Mouse (Mus musculus) limb, embryonic 10.5 days (tissue): ENCODE results near the gene Golga1. TPM values are rescaled to one million over a fixed set of nuclear protein-coding genes. Genes with fewer than 3 reads are reported as not detected.
A peak's percentile ranks its signal among the peaks of the same experiment; 100 is the strongest.

ENCODE experiments used
- DNase-seq: peaks from one replicate; pipeline ENCODE4 v3.0.0-alpha.2; 2017; ENCODE audit warnings: low spot score
- H3K27ac ChIP-seq: fragments of 300-500 bp; sonication (generic); 2 replicates; pipeline ENCODE4 v1.5.1; 2016; ENCODE audit warnings: mild to moderate bottlenecking
- H3K27me3 ChIP-seq: fragments of 300-500 bp; sonication (generic); 2 replicates; pipeline ENCODE4 v1.6.1; 2016; ENCODE audit warnings: low read depth, mild to moderate bottlenecking; ENCODE audit not compliant: poor library complexity, severe bottlenecking
- H3K36me3 ChIP-seq: fragments of 300-500 bp; sonication (generic); 2 replicates; pipeline ENCODE4 v1.6.1; 2016; ENCODE audit warnings: mild to moderate bottlenecking, moderate library complexity
- H3K4me1 ChIP-seq: fragments of 300-500 bp; sonication (generic); 2 replicates; pipeline ENCODE4 v1.6.1; 2016
- H3K4me3 ChIP-seq: fragments of 300-500 bp; sonication (generic); 2 replicates; pipeline ENCODE4 v1.5.1; 2016; ENCODE audit warnings: mild to moderate bottlenecking, moderate library complexity
- H3K9me3 ChIP-seq: fragments of 300-500 bp; sonication (generic); replicated peaks from 2 replicates; pipeline ENCODE4 v1.6.1; 2016; ENCODE audit warnings: mild to moderate bottlenecking
- WGBS: fragments of 180-500 bp; shearing (Covaris S2); methylation state at CpG from one replicate; pipeline ENCODE4 v1.1.7; 2016; 5-methylcytosine and 5-hydroxymethylcytosine counted together
- polyA plus RNA-seq: library from polyadenylated mRNA; unstranded; fragments of >200 nt; fragmentation: Nextera tagmentation; extraction: Ambion mirVana; gene quantifications from 2 replicates; pipeline ENCODE4 v1.2.1, GENCODE M21; 2016

The Golga1 gene
- polyA plus RNA-seq, 1 experiment from 2014 or later: 22.0 TPM

DNA sequence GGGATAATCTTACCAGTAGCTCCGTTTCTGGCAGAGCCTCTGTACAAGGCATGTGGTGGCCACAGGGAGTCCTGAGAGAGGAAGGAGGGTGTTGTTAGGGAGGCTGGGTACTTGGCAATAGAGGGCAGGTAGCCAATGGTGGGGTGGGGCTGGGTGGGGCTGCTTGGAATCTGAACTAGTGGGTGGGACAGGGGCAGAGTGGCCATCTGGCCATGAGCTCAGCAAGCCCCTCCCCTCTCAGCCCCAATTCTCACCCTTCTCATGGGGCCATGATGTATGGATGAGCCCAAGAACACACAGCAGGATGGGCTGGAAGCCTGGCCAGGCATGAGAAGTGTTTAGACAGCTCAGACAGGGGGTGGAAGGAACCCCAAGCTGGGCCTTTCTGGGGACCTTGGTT lies 78.0 kb downstream of the Golga1 start:
- Histone ChIP-seq H3K27ac (peak overlapping the region; percentile 44; the same call in 1 of the 2 replicates), H3K36me3 (no peaks in the 10 kb centered on the region), H3K27me3 (no peaks in the 10 kb centered on the region), H3K4me3 (no peak overlapping the region), H3K4me1 (no peaks in the 10 kb centered on the region), H3K9me3 (0 out of 2 replicates have a peak, but pooled peaks cover 4% of the 10 kb centered on the region)
- no peak for DNase-seq
- 66% methylated on average over 1 of the region's 1 CpGs for WGBS

GRCm38 (mm10) chr2:38986580-38986979 lies 78.8 kb downstream of the Golga1 start:
- H3K27ac ChIP-seq: no peak overlapping the region
- H3K4me3 ChIP-seq: no peak overlapping the region
- DNase-seq: no peak
- 0 out of 2 replicates have a peak, but pooled peaks cover 4% of the 10 kb centered on the region for H3K9me3 ChIP-seq
- no peaks in the 10 kb centered on the region for H3K27me3 ChIP-seq
- no peaks in the 10 kb centered on the region for H3K36me3 ChIP-seq
- no peaks in the 10 kb centered on the region for H3K4me1 ChIP-seq
- 91% methylated on average over 3 of the region's 3 CpGs for WGBS

GRCm38 (mm10) chr2:38983456-38983855 lies 81.9 kb downstream of the Golga1 start:
- 98% methylated on average over 2 of the region's 2 CpGs for WGBS
- Histone ChIP-seq H3K4me3 (no peak overlapping the region), H3K9me3 (0 out of 2 replicates have a peak, but pooled peaks cover 4% of the 10 kb centered on the region), H3K36me3 (no peaks in the 10 kb centered on the region), H3K4me1 (no peaks in the 10 kb centered on the region), H3K27me3 (no peaks in the 10 kb centered on the region), H3K27ac (no peak overlapping the region)
- no peak for DNase-seq

DNA sequence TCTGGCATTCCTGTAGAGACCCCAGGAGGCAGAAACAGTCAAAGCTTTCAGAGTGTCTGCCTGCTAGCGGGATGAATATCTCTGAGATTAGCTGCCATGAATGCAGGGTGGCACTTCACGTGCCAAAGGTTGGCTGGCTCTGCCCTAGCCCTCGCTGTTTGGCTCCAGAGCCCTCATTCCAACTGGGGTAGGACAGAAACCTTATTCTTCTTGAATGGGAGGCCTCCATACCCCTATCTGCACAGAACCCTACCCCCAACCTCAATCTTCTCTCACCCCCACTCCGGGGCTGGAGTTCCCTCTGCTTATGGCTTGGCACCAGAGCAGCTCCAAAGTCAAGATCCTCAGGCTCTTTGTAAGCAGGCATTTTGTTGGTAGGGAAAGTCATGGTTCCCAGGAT lies 87.5 kb downstream of the Golga1 start:
- no peak overlapping the region for H3K4me3 ChIP-seq
- no peaks in the 10 kb centered on the region for H3K36me3 ChIP-seq
- H3K27ac ChIP-seq: no peak overlapping the region
- no peak for DNase-seq
- H3K9me3 ChIP-seq: no peaks in the 10 kb centered on the region
- H3K4me1 ChIP-seq: peaks cover 12% of the 10 kb centered on the region; the same call in 1 of the 2 replicates
- H3K27me3 ChIP-seq: no peaks in the 10 kb centered on the region
- 81% methylated on average over 4 of the region's 4 CpGs for WGBS

DNA sequence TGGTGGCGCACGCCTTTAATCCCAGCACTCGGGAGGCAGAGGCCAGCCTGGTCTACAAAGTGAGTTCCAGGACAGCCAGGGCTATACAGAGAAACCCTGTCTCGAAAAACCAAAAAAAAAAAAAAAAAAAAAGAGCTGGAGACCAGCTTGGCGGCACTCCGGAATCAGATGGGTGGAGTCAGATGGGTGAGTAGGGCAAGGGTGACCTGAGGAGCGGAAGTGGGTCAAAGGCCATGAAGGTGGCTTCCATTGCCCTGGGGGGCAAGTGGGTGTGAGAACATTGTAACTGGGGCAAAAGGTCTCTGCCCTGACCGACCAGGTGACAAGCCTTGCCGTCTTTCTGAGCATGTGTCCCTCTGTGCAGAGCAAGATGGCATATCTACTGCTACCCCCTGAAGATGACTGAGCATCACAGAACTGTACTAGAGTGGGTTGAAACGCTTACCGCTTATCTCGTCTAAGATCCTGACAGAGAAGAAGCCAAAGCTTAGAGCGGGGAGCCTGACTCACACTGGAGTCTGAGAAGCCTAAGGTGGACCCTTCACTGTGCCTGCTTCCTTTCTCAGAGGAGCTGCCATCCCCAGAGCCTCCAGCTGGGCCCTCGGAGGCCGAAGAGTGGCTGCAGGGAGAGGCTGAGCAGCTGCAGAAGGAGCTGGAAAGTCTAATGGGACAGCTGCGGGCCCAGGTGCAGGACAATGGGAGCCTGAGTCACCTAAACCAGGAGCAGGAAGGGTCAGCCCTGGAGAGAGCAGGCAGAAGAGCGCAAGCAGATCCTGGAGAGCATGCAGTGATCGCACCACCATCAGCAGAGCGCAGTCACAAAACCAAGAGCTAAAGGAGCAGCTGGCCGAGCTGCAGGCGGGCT lies 89.2 kb downstream of the Golga1 start:
- H3K27ac ChIP-seq: no peak overlapping the region

DNA sequence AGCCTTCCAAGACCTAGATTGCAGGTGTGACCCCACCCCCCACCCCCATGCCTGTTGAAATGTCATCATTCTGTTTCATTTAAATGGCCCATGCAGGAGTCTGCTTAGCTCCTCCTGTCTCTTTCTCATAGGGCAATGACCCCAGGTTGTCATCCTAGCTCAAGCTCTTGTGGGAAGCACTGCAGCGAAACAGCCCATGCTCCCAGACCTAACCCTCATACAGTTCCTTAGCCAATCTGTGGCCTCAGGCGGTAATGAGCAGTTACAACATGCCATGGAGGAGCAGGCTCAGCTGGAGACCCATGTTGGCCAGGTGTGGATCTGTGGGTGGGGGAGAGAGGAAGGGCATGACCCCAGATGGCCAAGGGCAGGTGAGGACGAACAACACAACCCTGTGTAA lies 90.2 kb downstream of the Golga1 start:
- H3K4me1 ChIP-seq: peaks cover 12% of the 10 kb centered on the region; the same call in 1 of the 2 replicates
- no peaks in the 10 kb centered on the region for H3K36me3 ChIP-seq
- no peak overlapping the region for H3K27ac ChIP-seq
- H3K27me3 ChIP-seq: no peaks in the 10 kb centered on the region
- 71% methylated on average over 3 of the region's 3 CpGs for WGBS
- H3K9me3 ChIP-seq: no peaks in the 10 kb centered on the region
- no peak for DNase-seq
- H3K4me3 ChIP-seq: no peak overlapping the region

More for the DNA sequence above, 89.2 kb downstream of the Golga1 start:
- H3K4me1 ChIP-seq: peaks cover 12% of the 10 kb centered on the region; the same call in 1 of the 2 replicates
- WGBS: 82% methylated on average over 21 of the region's 21 CpGs
- H3K36me3 ChIP-seq: no peaks in the 10 kb centered on the region
- H3K4me3 ChIP-seq: no peak overlapping the region
- no peaks in the 10 kb centered on the region for H3K9me3 ChIP-seq
- no peak for DNase-seq
- H3K27me3 ChIP-seq: no peaks in the 10 kb centered on the region

DNA sequence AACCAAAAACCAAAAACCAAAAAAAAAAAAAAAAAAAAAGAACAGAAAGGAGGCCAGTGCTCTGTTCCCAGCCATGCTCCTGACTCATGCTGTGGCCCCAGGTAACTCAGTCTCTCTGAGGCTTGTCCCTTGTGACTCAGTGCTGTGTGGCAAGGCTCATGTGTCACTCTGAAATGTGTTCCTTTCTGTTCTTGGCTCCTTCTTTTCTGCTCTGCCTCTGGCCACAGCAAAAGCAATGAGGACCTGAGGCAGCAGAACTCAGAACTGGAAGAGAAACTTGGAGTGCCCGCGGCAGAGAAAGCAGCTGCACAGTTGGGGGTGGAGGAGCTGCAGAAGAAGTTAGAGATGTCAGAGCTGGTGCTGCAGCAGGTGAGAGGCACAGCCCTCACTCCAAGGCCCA lies 91.2 kb downstream of the Golga1 start:
- no peak overlapping the region for H3K27ac ChIP-seq
- no peaks in the 10 kb centered on the region for H3K27me3 ChIP-seq
- peaks cover 12% of the 10 kb centered on the region; the same call in 1 of the 2 replicates for H3K4me1 ChIP-seq
- H3K36me3 ChIP-seq: no peaks in the 10 kb centered on the region
- no peaks in the 10 kb centered on the region for H3K9me3 ChIP-seq
- DNase-seq: no peak
- WGBS: 45% methylated on average over 2 of the region's 2 CpGs
- H3K4me3 ChIP-seq: no peak overlapping the region

- Histone ChIP-seq H3K27me3 (no peaks in the 10 kb centered on the region), H3K9me3 (no peaks in the 10 kb centered on the region), H3K36me3 (no peaks in the 10 kb centered on the region), H3K4me3 (no peak overlapping the region), H3K27ac (no peak overlapping the region), H3K4me1 (peaks cover 12% of the 10 kb centered on the region; the same call in 1 of the 2 replicates)
- 89% methylated on average over 7 of the region's 7 CpGs for WGBS
- no peak for DNase-seq
These were observed 91.6 kb downstream of the Golga1 start for GRCm38 (mm10) chr2:38973701-38974100.

DNA sequence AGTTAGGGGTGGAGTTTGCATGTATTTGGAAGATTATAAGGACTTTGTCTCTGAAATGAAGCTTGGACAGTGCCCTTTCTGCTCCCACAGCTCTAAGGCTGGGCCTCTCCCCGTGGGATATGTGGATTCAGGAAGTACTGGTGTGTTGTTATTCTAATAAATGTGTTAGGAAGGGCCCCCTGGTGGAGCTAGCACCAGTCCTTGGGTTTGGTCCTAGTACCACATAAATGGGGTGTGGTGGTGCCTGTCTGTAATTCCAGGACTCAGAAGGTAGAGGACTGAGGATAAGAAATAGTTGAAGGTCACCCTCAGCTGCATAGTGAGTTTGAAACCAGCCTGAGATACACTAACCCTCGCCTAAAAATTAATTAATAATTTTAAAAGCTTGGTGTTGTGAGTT lies 92.1 kb downstream of the Golga1 start:
- Histone ChIP-seq H3K9me3 (no peaks in the 10 kb centered on the region), H3K36me3 (no peaks in the 10 kb centered on the region), H3K4me1 (peaks cover 12% of the 10 kb centered on the region; the same call in 1 of the 2 replicates), H3K27ac (no peak overlapping the region), H3K4me3 (no peak overlapping the region), H3K27me3 (no peaks in the 10 kb centered on the region)
- no peak for DNase-seq
- 46% methylated on average over 2 of the region's 2 CpGs for WGBS

GRCm38 (mm10) chr2:38970057-38970456 lies 95.3 kb downstream of the Golga1 start:
- H3K36me3 ChIP-seq: no peaks in the 10 kb centered on the region
- no peak for DNase-seq
- no peak overlapping the region for H3K4me3 ChIP-seq
- 90% methylated on average over 5 of the region's 5 CpGs for WGBS
- no peaks in the 10 kb centered on the region for H3K27me3 ChIP-seq
- H3K27ac ChIP-seq: no peak overlapping the region
- H3K9me3 ChIP-seq: no peaks in the 10 kb centered on the region
- H3K4me1 ChIP-seq: no peaks in the 10 kb centered on the region

GRCm38 (mm10) chr2:38969650-38970049 lies 95.7 kb downstream of the Golga1 start:
- DNase-seq: no peak
- H3K4me3 ChIP-seq: no peak overlapping the region
- no peaks in the 10 kb centered on the region for H3K36me3 ChIP-seq
- no peak overlapping the region for H3K27ac ChIP-seq
- H3K27me3 ChIP-seq: no peaks in the 10 kb centered on the region
- no peaks in the 10 kb centered on the region for H3K9me3 ChIP-seq
- WGBS: 93% methylated on average over 2 of the region's 2 CpGs
- H3K4me1 ChIP-seq: no peaks in the 10 kb centered on the region
